Mouse (Mus musculus): ENCODE data around the gene Wdtc1.

Gene Wdtc1

GRCm38 (mm10) chr4:133353367-133354365 is at the start of gene Wdtc1:
Gene Wdtc1 (minus strand): TSS chr4:133353481.
- no peak for DNase-seq (ENCODE audit: low spot score in 2 of 2)

DNA sequence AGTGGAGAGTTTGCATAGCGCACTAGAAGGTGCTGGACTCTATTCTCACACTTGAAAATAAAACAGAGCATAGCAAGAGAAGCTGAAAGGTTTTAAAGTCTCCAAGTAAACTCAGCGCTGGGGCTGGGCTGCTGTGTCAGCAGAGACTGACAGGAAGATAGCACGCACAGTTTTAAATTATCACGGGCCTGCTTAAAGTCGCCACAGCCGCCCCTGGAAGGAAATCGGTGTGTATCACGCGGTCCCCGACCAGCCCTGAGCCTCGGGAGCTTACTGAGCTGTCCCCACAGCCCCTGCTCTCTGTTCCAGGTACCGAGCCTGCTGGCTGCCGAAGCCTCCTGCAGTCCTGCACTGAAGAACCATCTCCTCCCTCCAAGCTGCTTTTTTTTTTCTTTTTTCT is 48.7 kb upstream of the Wdtc1 start:
- DNase-seq (ENCODE audit: low spot score in 2 of 2): no peak

- no peak for DNase-seq (ENCODE audit: low spot score in 2 of 2)
Measured at GRCm38 (mm10) chr4:133400098-133400497, 46.8 kb upstream of the Wdtc1 start.

- no peak for DNase-seq (ENCODE audit: low spot score in 2 of 2)
Measured at GRCm38 (mm10) chr4:133399509-133399908, 46.2 kb upstream of the Wdtc1 start.

GRCm38 (mm10) chr4:133398619-133399018 is 45.3 kb upstream of the Wdtc1 start:
- no peak for DNase-seq (ENCODE audit: low spot score in 2 of 2)

DNA sequence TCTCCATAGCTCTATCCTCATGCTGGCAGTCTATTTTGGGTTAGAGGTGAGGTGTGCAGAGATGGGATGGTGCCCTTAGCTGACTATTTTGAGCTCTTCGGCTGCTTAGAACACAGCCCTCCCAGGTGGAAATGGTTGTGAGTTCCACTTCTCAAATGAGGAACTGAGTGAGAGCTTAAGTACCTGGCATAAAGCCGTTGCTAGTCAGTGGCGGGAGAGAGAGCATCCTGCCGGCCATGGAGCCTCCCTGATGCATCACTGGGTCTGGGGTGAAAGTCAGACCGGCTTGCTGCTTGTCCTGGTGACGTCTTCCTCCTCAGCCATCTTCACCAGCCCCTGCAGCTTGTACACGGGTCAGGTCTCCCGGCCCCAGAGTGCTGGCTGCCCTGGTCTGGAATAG is 44.7 kb upstream of the Wdtc1 start:
- no peak for DNase-seq (ENCODE audit: low spot score in 2 of 2)

DNA sequence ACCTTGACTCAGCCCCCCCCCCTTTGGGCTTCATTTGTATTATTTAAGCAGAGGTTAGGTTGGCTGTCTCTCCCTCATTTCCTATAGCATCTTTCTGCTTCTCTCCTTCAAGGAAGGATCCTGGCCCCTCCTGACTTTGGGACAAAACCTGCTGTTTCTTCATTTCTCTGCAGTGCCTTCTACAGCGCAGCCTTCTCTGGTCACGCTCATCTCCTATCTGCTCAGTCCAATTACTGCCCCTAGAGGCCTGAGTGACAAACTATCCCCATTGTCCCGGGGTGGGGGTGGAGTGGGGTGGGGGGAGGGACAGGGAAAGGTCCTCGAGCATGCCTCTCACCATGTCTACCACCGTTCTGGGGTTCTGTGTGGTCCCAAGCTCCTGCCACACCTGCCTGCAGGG is 44.0 kb upstream of the Wdtc1 start:
- no peak for DNase-seq (ENCODE audit: low spot score in 2 of 2)

- no peak for DNase-seq (ENCODE audit: low spot score in 2 of 2)
Measured at GRCm38 (mm10) chr4:133396079-133396478, 42.8 kb upstream of the Wdtc1 start.

- no peak for DNase-seq (ENCODE audit: low spot score in 2 of 2)
Measured at GRCm38 (mm10) chr4:133394981-133395573, 41.8 kb upstream of the Wdtc1 start.

DNA sequence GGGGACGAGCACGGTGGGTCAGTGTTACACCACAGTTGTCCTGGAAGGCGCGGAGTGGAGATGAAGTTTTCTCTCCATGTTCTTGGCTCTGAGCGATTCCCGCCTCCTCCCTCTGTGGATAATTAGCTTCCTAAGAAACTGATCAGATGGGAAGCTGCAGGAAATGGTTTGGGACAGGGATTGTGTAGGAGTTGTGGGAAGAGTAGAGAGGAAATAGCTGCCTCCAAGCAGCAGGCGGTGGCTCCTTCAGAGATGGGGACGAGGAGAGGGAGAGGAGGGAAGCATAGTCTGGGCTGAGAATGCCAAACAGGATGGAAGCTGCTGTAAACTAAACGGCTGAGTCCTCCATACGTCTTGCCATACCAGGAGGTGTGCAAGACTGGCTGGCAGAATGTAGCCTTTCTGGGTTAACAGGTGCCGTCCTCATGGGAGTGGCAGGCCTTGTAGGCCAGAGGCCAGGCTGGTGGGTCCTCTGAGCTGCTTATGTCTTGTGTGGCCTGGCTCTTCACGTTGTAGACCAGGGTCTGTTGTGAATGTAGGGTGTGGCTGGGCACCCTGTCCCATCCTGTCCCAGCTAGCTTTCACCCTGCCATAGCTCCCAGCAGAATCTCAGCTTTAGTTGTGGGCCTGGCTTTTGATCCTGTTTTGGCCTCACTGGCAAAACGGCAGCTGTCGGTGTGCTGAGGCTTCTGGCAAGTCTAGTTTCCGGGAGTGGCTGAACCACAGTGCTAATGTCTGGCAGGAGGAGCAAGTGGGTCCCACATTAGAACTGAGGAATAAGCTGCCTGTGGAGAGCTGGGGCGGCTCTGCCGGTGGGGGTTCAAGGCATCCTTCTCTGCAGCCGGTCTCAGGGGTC is 38.1 kb upstream of the Wdtc1 start:
- DNase-seq (ENCODE audit: low spot score in 2 of 2): no peak

DNA sequence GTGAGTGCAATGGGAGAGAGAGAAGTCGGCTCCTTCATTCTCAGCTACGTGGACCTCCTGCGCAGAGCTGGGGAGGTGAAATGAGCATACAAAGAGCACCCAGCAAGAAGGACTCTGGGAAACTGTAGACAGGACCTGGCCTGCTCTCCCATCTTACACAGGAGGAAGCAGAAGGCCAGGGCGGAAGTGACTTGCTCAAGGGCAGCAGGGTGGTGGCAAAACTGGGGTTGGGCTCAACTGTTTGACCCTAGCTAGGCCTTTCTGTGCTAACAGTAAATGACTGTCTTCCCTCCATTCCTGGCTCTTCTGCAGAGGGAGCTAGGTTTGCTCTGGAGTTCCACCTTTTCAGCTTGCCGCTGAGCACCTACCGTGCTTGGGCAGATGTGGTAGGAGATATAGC is 37.3 kb upstream of the Wdtc1 start:
- no peak for DNase-seq (ENCODE audit: low spot score in 2 of 2)

DNA sequence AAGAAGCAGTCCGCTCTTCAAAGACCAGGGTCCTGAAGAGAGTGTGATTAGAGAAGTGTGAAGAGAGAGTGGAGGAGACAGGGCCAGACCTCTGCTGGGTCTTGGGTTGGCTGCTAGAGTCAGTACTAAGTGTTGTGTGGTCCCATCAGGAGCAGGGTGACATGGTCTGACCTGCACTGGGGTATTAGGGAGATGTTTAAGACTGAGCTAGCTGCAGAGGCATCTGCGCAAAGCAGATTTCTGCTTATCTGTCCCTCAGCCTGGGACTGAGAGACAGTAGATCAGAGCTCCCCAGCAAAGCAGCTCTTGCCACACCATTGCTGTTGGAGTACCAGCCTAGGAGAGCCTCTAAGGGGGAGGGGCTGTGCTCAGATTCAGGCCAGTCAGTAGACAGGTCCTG is 36.8 kb upstream of the Wdtc1 start:
- DNase-seq (ENCODE audit: low spot score in 2 of 2): peak in 1 of 2 experiments; percentile 25

DNA sequence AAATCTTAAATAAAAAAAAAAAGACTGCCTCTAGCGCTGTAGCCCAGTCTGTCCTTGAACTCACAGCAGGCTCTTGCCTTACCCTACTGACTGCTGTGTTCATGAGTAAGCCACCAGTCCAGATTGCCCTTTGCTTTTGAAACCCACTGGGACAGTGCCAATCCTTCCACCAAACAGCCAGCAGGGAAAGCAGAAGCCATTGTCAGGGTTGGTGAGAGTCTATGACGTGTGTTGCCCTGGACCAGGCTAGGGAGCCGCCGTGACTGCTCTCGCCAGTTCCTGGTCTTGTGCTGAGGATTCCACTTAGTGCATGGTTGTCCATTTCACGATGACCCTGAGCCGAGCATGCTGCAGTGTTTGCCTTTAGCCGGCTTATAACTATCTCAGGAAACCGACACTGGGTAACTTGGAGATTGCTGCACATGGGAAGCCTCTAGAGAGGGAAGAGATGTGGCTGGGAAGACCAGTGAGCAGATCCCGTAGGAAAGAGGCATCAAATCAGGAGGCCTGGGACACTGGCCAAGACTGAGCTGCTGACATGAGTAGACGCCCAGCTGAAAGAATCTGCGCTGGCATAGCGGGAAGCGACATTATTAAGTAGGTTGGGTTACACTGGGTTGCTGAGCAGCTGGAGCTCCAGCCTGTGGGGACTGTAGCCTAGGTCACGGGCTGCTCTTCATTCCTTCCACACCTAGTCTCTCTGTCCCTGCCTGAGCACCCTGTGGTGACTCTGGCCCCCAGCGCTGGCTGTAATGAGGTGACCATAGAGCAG is 35.7 kb upstream of the Wdtc1 start:
- no peak for DNase-seq (ENCODE audit: low spot score in 2 of 2)

GRCm38 (mm10) chr4:133387053-133387452 is 33.8 kb upstream of the Wdtc1 start:
- DNase-seq (ENCODE audit: low spot score in 2 of 2): no peak

DNA sequence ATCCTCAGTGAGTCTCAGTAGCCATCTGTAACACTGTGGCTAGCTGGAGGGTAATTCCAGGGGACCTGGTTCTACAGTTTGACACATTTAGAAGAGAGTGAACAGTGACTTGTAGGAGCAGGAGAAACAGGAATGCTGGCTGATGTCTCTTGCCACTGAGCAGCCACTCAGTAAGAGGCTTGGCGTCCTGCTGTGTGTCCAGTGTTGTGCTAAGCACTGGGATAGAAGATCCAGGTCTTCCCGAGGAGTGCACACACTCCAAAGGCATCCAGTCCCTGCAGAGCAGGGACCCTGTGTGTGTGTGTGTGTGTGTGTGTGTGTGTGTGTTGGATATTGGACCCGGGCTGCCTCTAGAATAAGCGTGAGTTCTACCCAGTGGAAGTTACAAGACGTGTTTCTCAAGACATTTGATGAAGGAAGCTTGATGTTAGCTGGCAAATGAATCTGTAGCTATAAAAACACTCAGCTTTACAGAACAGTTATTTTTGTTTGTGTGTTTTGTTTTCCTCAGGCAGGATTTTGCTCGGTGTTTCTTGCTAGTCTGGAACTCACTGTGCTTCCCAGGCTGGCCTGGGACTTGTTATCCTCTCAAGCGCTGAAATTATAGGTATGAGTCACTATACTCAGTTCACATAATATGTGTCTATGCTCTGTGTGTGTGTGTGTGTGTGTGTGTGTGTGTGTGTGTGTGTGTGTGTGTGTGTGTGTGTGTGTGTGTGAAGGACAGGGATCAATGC is 32.9 kb upstream of the Wdtc1 start:
- no peak for DNase-seq (ENCODE audit: low spot score in 2 of 2)

DNA sequence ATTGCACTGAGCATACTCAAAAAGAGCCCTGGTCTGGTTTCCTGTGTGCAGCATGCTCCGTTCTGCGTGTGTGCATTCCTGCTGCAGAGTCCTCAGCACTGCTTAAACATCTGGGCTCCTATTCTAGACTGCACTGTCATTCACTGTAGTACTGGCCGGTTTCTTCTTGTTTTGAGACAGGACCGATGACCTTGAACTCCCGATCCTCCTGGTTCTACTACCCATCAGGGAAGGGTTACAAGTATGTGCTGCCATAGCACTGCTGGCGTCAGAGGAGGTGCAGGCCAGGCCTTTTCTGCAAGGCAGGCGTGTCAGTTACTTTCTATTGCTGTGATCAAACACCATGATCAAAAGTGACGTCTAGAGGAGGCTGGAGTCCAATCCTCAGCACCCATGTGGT is 27.9 kb upstream of the Wdtc1 start:
- no peak for DNase-seq (ENCODE audit: low spot score in 2 of 2)

GRCm38 (mm10) chr4:133380532-133380931 is 27.3 kb upstream of the Wdtc1 start:
- no peak for DNase-seq (ENCODE audit: low spot score in 2 of 2)

DNA sequence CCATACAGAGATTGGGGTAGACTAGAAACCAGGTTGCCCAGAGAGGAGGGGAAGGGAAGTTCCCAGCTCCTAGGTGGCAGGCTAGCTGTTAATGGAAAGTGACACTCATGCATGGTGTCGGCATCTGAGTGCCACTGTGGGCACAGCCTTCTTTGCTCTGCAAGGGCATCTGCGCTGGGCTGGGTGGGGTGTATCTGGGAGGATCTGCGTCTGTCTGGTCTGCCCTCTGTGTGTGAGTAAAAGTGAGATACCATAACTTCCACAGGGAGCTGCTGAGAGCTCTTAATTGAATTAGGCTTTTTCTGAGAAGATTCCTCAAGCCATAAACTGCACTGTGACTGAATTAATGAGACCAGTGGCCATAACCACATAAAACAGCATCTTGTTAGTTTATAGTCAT is 26.6 kb upstream of the Wdtc1 start:
- no peak for DNase-seq (ENCODE audit: low spot score in 2 of 2)

DNA sequence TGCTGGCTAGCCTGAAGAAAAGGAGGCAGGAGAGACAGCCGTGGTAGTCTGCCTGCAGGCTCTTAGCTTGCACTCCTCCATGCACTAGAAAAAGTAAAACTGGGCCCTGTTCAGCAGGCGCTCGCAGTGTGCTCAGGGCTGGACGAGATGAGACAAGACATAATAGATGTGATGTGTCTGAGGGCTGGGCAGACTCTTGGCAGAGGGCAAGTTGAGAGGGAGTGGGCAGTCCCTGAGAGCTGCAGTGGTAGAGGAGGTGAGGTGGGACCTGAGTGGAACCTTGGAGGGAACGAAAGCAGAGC is 25.7 kb upstream of the Wdtc1 start:
- DNase-seq (ENCODE audit: low spot score in 2 of 2): no peak

DNA sequence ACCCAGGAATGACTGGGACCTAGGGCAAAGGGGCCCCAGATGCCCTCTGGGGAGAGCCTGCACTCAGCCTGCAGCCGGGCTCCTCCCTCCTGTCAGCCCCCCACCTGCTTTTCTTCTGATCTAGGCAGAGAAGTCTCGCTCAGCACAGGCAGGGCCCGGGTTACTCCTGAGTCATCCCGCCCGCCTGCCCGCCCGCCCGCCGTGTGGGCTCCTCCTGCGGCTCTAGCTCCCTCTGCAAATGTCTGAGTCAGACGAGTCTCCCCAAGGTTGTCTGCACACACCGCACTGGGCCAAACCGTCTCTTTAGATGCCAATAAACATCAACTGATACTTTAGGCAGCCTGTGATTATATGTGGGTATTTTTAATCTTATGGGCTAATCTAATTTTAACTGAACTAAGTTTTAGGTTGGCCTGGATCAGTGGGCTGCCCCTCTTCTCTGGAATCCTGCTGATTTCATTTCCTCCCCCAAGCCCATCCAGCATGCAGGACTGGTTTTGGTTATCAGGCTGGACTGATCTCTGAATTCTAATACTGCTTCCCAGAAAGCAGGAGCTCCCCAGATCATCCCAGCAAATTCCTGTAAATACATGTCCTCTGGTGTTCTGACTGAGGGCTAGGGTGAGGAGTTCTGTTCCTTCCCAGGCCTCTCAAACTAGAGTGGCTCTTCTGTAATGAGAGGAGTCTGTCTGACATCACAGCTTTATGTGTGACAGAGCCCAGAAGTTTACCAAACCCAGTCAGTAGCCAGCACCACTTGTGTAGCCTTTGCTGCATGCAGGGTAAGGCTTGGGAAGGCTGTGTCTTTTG is 25.2 kb upstream of the Wdtc1 start:
- no peak for DNase-seq (ENCODE audit: low spot score in 2 of 2)
